Mouse (Mus musculus): ENCODE measurements around the gene Taok2.
"Not testable (repeated sequence)": the region's sequence is repeated elsewhere in the genome, so short reads cannot be mapped to it uniquely, and the experiment has no call there.

The Taok2 gene

GRCm38 (mm10) chr7:126884286-126885164 is at the start of gene Taok2:
TSS of gene Taok2 (minus strand) at chr7:126884703.
- in situ Hi-C loops (cut with MseI, MboI): no loop called here

DNA sequence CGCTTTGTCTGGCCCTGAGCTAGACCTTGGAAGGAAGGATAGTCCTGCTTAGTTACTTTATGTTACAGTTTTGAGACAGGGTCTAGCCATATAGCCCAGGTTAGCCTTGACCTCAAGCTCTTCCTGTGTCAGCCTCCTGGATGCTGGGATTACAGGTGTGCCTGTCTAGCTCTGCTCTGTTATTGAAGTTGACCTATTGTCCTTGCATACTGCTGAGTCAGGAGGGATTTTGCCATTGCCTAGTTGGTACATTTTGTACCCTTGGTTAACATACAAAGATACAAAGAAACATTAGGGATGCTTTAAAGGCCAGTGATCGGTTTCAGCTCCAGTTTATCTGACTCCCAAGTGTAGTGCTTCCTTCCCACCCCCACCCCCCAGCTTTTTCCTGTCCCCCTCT is 48.1 kb upstream of the Taok2 start:
- in situ Hi-C loops (cut with MseI, MboI): loop anchor here in 1 of 2 experiments (10.0 kb wide), 1 partner anchor 108 kb away; no protein-coding TSS in a partner anchor

DNA sequence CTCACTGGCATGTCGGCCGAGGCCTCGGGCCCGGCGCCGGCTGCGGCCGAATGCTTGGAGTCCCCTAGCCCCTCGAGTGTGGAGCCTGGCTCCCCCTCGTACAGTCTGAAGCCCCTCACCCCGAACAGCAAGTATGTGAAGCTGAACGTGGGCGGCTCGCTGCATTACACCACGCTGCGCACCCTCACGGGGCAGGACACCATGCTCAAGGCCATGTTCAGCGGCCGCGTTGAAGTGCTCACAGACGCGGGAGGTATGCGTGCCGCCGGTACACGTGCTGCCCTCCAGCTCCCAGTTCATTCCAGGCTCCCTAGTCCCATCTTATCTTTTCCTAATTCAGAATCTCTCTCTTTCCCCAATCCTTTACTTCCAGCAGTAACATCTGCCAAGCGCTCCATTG is 44.5 kb upstream of the Taok2 start:
- in situ Hi-C loops (cut with MseI, MboI): no loop called here

- in situ Hi-C loops (cut with MseI, MboI): no loop called here
Measured at GRCm38 (mm10) chr7:126928384-126929037, 44.0 kb upstream of the Taok2 start, which contains the start of gene Kctd13. TSS of gene Kctd13 (plus strand) at chr7:126928879.

- in situ Hi-C loops (cut with MseI, MboI): no loop called here
Measured at GRCm38 (mm10) chr7:126926299-126926698, 41.8 kb upstream of the Taok2 start.

- in situ Hi-C loops (cut with MseI, MboI): no loop called here
Measured at GRCm38 (mm10) chr7:126923999-126924398, 39.5 kb upstream of the Taok2 start.

DNA sequence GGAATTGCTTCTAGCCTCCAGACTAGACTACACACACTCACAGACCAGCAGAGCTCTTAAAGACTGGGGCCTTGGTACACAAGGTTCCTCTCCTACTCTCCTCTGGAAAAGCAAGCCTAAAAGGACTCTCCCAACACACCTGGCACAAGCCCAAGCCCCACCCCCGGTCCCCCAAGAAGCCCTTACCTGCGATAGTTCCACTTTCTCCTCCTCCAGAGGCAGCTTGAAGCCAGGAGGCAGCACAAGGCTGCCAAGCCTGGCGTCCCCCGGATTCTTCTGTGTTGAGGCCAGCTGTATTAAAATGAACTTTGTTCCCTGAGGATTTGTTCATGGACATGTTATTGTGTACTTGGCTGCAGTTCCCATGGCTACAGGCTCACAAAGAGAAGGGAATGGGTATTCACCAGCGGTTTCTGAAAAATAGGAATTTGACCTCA is 38.1 kb upstream of the Taok2 start, which contains the start of gene Tmem219:
Tmem219 (minus strand) TSS at position 294 of the 437 bp plus-strand sequence.
- in situ Hi-C loops (cut with MseI, MboI): no loop called here

GRCm38 (mm10) chr7:126921563-126921962 is 37.1 kb upstream of the Taok2 start:
- in situ Hi-C loops (cut with MseI, MboI): no loop called here

DNA sequence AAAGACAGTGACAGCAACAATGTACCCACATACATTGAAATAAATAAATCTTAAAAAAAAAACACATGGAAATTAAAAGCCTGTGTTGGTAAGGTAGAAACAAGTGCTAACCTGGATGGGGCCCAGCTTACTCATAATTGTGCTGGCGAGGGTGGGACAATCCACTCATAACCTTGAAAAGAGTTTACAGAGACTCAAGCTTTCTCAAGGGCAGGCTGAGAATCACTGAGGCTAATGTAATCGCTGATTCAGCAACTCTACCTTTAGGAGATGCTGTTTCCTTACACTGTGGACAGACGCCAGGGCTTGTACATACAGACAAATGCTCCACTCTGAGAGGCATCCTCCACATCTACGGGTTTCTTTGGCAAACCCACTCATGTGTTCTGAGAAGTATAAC is 35.5 kb upstream of the Taok2 start:
- in situ Hi-C loops (cut with MseI, MboI): no loop called here

DNA sequence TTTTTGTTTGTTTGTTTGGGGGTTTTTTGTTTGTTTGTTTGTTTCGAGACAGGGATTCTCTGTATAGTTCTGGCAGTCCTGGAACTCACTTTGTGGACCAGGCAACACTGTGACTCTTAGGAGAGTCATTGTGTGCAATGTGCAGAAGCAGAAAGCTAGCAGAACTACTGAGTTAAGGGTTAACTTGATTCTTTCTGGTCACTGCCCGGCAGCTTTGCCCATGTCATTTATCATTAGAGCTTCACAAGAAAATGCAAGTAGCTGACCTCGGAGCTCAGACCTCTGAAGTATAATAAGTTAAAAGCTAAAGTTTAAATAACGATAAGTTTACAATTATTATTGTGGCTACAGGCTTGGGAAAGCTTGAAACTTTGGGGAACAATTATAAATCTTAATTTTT is 33.9 kb upstream of the Taok2 start:
- in situ Hi-C loops (cut with MseI, MboI): not testable (repeated sequence)

- in situ Hi-C loops (cut with MseI, MboI): no loop called here
Measured at GRCm38 (mm10) chr7:126914844-126915243, 30.3 kb upstream of the Taok2 start.

DNA sequence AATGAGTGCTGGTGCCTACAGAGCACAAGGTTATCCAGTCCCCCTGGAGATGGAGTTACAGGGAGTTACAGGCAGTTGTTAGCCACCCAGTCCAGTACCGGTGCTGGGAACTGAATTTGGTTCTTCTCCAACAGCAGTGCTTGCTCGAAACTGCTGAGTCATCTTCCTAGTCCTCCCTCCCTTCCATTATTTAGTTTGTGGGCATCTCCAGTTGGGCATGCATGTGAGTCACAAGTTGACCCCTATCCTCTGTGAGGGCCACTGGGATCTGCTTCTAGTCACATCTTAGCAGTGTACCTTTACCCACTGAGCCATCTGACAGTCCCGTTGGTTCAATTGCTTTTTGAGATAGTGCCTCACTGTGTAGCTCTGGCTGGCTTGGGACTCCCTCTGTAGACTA is 21.1 kb upstream of the Taok2 start:
- in situ Hi-C loops (cut with MseI, MboI): no loop called here

DNA sequence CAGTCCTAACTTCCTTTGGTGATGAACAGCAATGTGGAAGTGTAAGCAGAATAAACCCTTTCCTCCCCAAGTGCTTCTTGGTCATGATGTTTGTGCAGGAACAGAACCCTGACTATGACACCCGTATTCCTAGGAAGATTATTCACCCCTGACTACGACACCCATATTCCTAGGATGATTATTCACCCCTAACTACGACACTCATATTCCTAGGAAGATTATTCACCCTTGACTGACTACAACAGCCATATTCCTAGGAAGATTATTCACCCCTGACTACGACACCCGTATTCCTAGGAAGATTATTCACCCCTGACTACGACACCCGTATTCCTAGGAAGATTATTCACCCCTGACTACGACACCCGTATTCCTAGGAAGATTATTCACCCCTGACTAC is 15.3 kb upstream of the Taok2 start:
- in situ Hi-C loops (cut with MseI, MboI): not testable (repeated sequence)

GRCm38 (mm10) chr7:126898102-126898990 is 13.8 kb upstream of the Taok2 start:
- in situ Hi-C loops (cut with MseI, MboI): no loop called here

GRCm38 (mm10) chr7:126897390-126898101 is 13.0 kb upstream of the Taok2 start:
- in situ Hi-C loops (cut with MseI, MboI): no loop called here

GRCm38 (mm10) chr7:126896912-126897311 is 12.4 kb upstream of the Taok2 start:
- in situ Hi-C loops (cut with MseI, MboI): no loop called here

DNA sequence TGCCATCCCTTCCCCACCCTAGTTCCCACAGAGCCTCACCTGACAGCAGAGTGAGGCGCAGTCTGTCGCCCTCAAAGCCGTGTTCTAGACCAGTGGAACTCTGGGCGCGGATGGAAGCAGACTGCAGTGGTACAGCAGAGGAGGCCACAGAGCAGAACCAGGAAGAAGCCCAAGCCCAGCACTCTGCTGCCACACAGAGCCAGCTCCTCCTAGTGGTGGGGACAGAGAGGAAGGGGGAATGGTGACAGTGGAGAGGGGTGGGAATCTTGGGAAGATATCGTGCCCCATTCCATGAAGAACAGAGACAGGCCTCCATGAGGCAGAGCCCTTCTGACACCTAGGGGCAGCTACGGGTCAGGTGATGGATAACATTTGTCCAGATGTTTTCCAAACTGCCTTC is 4.3 kb upstream of the Taok2 start:
- in situ Hi-C loops (cut with MseI, MboI): no loop called here

DNA sequence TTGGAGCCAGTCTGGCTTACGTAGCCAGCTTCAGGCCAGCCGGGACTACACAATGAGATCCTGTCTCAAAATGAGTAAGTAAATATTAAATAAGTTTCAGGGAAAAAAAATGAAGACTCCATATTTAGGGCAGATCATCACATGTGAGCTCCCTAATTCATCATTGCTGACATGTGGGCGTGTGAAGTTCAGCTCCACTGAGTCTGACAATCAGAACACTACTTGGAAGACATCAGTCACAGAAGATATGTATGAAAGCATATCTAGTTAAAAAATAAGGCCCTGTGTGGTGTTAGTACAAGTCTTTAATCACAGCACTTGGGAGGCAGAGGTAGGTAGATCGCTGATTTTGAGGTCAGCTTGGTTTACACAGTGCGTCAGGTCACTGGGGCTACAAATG is 2.8 kb upstream of the Taok2 start:
- in situ Hi-C loops (cut with MseI, MboI): no loop called here

DNA sequence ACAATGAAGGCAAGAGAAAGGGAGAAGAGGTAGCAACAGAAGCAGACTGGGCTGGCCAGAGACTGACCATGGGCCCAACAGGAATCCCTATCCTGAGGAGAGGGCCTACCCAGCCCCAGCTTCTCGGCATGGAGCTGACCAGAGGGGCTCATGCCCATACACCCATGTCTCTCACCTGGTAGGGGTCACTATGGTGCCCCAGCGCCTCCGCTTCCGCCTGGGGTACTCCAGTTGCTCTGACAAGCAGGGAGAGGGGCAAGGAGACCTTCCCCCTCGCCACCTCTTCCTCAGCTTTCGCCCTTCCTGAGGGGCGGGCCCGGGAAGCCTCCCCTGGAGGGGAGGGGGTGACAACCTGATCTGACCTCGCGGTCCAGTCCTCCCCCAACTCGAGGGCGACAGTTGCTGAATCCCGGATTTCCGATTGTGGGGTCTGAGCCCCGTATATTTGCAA is 747 bp downstream of the Taok2 start:
- in situ Hi-C loops (cut with MseI, MboI): no loop called here

DNA sequence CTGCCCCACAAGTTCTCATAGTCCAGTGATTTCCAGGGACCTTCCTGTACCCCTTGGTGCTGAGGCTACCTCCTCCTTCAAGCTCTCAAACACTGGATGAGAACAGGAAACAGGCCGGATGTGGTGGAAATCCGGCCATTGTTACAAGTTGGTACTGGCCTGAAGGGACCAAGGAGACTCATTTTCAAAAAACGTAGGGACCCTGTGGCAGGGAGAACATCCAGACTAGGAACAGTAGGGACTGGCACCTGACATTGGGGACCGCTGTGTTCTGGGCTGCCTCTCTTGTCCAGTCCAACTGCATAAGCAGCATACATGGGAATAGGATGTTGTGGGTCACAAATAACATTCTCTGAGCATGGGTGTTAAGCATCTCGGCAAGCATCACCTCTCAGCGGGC is 3.5 kb downstream of the Taok2 start:
- in situ Hi-C loops (cut with MseI, MboI): no loop called here

GRCm38 (mm10) chr7:126877239-126877638 is 7.3 kb downstream of the Taok2 start:
- in situ Hi-C loops (cut with MseI, MboI): no loop called here

Measured in mouse trophoblast stem cell (cell line).